Mouse (Mus musculus): ENCODE measurements around the gene Btnl2. TPM values are rescaled to one million over a fixed set of nuclear protein-coding genes. Genes with fewer than 3 reads are reported as not detected.

The Btnl2 gene
- total and polyA plus RNA-seq, 3 experiments: 1.1 to 4.8 (median 2.0) TPM

DNA sequence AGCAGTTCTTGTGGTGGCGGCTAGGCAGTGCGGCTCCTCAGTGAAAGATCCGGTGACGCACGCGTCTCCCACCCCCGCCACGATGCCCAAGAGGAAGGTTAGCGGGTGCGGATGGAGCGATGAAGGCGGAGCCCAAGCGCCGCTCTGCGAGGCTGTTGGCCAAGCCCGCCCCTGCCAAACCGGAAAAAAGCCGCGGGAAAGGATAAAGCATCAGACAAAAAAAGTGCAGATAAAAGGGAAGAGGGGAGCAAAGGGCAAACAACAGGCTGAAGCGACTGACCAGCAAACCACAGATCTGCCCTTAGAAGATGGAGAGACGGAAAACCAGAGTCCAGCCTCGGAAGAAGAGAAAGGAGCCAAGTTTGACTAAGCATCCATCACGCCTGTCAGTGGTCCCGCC, 37.7 kb downstream of the Btnl2 start:
- Histone ChIP-seq H3K36me3 (replicated peaks in 1 of 2; ENCODE audit: control insufficient read depth in 1 of 2, insufficient read depth in 1 of 2, low read length in 1 of 2) (no peaks in the 10 kb centered on the region), H3K4me3 (replicated peaks in 1 of 3; ENCODE audit: low read depth in 2 of 3, low read length in 2 of 3, poor library complexity in 1 of 3) (peak overlapping the region in 2 of 3 experiments; percentile 31 to 58), H3K9me3 (replicated peaks; ENCODE audit: low read length) (no peaks in the 10 kb centered on the region), H3K27me3 (replicated peaks) (no peaks in the 10 kb centered on the region), H3K79me2 (replicated peaks; ENCODE audit: control insufficient read depth, extremely low read depth, insufficient read depth, poor library complexity, severe bottlenecking) (no peaks in the 10 kb centered on the region), H3K4me2 (ENCODE audit: insufficient read depth, low read depth, poor library complexity, severe bottlenecking) (peak overlapping the region; percentile 63), H3K4me1 (ENCODE audit: control insufficient read depth in 1 of 2, insufficient read depth in 2 of 2) (peaks cover 4 to 18% of the 10 kb centered on the region in 2 experiments), H3K9ac (ENCODE audit: insufficient read depth, low read depth) (peak overlapping the region; percentile 35; the same call in 1 of the 2 replicates), H3K27ac (ENCODE audit: insufficient read depth, low read depth) (no peak overlapping the region)
- in situ Hi-C loops (cut with MboI; ENCODE audit: low pct_ligation_motif_present, low pct_unique_long_range_greater_than_20kb, low sequenced_read_pairs) (no loop called here), dilution Hi-C loops (cut with MboI; ENCODE audit: extremely low pct_ligation_motif_present, extremely low pct_unique_long_range_greater_than_20kb, low sequenced_read_pairs) (no loop called here)
- no peak for DNase-seq (ENCODE audit: extremely low read depth)
- TF ChIP-seq UBTF (IDR thresholded peaks at IDR 0.05; ENCODE audit: low read depth, low read length) (no peak), USF1 (IDR thresholded peaks at IDR 0.05; ENCODE audit: low read depth, low read length) (no peak), CHD1 (IDR thresholded peaks at IDR 0.05; ENCODE audit: low read depth, low read length) (no peak), MAX (IDR thresholded peaks at IDR 0.05; ENCODE audit: low read length) (peak; percentile 29; the same call in 1 of the 2 replicates), NELFE (IDR thresholded peaks at IDR 0.05; ENCODE audit: low read depth, low read length) (no peak; the same call in 1 of the 2 replicates), TBP (conservative IDR thresholded peaks at IDR 0.05; ENCODE audit: low read depth, low read length) (no peak), PAX5 (IDR thresholded peaks at IDR 0.05; ENCODE audit: low read length) (no peak), JUN (IDR thresholded peaks at IDR 0.05; ENCODE audit: insufficient read depth, low read depth, low read length) (no peak), E2F4 (IDR thresholded peaks at IDR 0.05; ENCODE audit: insufficient replicate concordance, low read depth, low read length) (peak; percentile 52; the same call in 1 of the 2 replicates), MEF2A (IDR thresholded peaks at IDR 0.05; ENCODE audit: borderline replicate concordance, low read depth, low read length) (no peak), MYC (IDR thresholded peaks at IDR 0.05; ENCODE audit: low read depth, low read length) (no peak), ZNF384 (IDR thresholded peaks at IDR 0.05; ENCODE audit: low read depth, low read length) (peak; percentile 31; the same call in 1 of the 2 replicates), ETS1 (conservative IDR thresholded peaks at IDR 0.05; ENCODE audit: low read depth, low read length) (no peak), KAT2A (IDR thresholded peaks at IDR 0.05; ENCODE audit: insufficient replicate concordance, low read length) (no peak), MAFK (IDR thresholded peaks at IDR 0.05; ENCODE audit: insufficient replicate concordance, low read length) (no peak), POLR2A (IDR thresholded peaks at IDR 0.05; ENCODE audit: low read depth, low read length) (peak; percentile 27; the same call in 1 of the 2 replicates), ZMIZ1 (IDR thresholded peaks at IDR 0.05; ENCODE audit: low read depth, low read length) (no peak), NRF1 (IDR thresholded peaks at IDR 0.05; ENCODE audit: low read depth, low read length) (no peak), CHD2 (IDR thresholded peaks at IDR 0.05; ENCODE audit: low read length) (no peak), BHLHE40 (IDR thresholded peaks at IDR 0.05; ENCODE audit: low read depth, low read length) (no peak), USF2 (conservative IDR thresholded peaks at IDR 0.05; ENCODE audit: low read depth, low read length) (no peak), CTCF (conservative IDR thresholded peaks at IDR 0.05 in 1 of 2, IDR thresholded peaks at IDR 0.05 in 1 of 2; ENCODE audit: low read depth in 2 of 2, low read length in 2 of 2) (no peak), IRF4 (IDR thresholded peaks at IDR 0.05; ENCODE audit: low read depth, low read length) (no peak), POLR2AphosphoS2 (IDR thresholded peaks at IDR 0.05; ENCODE audit: low read depth, low read length) (no peak), ZKSCAN1 (IDR thresholded peaks at IDR 0.05; ENCODE audit: borderline replicate concordance, low read depth, low read length) (no peak), MXI1 (IDR thresholded peaks at IDR 0.05; ENCODE audit: low read depth, low read length) (0 out of 2 replicates have a peak, but pooled peaks have one; percentile 30), RAD21 (IDR thresholded peaks at IDR 0.05; ENCODE audit: low read depth, low read length) (no peak), JUND (conservative IDR thresholded peaks at IDR 0.05; ENCODE audit: low read depth, low read length) (no peak), ELF1 (IDR thresholded peaks at IDR 0.05; ENCODE audit: low read depth, low read length) (peak; percentile 46), ZC3H11A (IDR thresholded peaks at IDR 0.05; ENCODE audit: low read depth, low read length) (no peak), MAZ (IDR thresholded peaks at IDR 0.05; ENCODE audit: low read depth, low read length) (0 out of 2 replicates have a peak, but pooled peaks have one; percentile 27), RCOR1 (conservative IDR thresholded peaks at IDR 0.05; ENCODE audit: low read depth, low read length) (no peak), HCFC1 (IDR thresholded peaks at IDR 0.05; ENCODE audit: low read depth, low read length) (peak; percentile 30; the same call in 1 of the 2 replicates), SIN3A (IDR thresholded peaks at IDR 0.05; ENCODE audit: low read length) (no peak), GABPA (IDR thresholded peaks at IDR 0.05; ENCODE audit: insufficient replicate concordance, low read depth, low read length) (no peak), SMC3 (IDR thresholded peaks at IDR 0.05; ENCODE audit: low read depth, low read length) (no peak), TCF12 (IDR thresholded peaks at IDR 0.05; ENCODE audit: low read depth, low read length) (no peak)
